Comparison of ENCODE assay signal across 8 mouse cellular contexts in genomic region chr4:121214793-121215304, GRCm38 (mm10). TPM values are rescaled to one million over a fixed set of nuclear protein-coding genes. Genes with fewer than 3 reads are reported as not detected.
DNase-seq lines count a peak whose midpoint lies in the region; ATAC-seq and TF ChIP-seq lines count a peak whose summit lies in the region.

TSS of gene Rlf (minus strand) at chr4:121215084.

- TF ChIP-seq POLR2A in bone marrow, adult 2 months (IDR thresholded peaks at IDR 0.05; ENCODE audit: borderline replicate concordance, control insufficient read depth, low read depth, low read length) = peak; percentile 86
- TF ChIP-seq POLR2A in limb, embryonic 14.5 days (IDR thresholded peaks at IDR 0.05; ENCODE audit: borderline replicate concordance, extremely low read depth, insufficient read depth, insufficient read length) = peak; percentile 93

- peak; percentile 95 for ATAC-seq in embryonic facial prominence, embryonic 15.5 days (ENCODE audit: insufficient number of reproducible peaks, low FRiP score, low TSS enrichment, low read depth)
- peak; percentile 98 for ATAC-seq in limb, embryonic 14.5 days (ENCODE audit: low FRiP score, low read depth)
- ATAC-seq in midbrain, postnatal 0 days (ENCODE audit: low FRiP score) = peak; percentile 97

- H3K9ac ChIP-seq in embryonic facial prominence, embryonic 15.5 days = peak within 1 kb of the TSS; percentile 92
- peak within 1 kb of the TSS; percentile 98 for H3K9ac ChIP-seq in limb, embryonic 14.5 days (ENCODE audit: low read depth, low read length, severe bottlenecking)
- peak within 1 kb of the TSS; percentile 92 for H3K9ac ChIP-seq in midbrain, postnatal 0 days (replicated peaks; ENCODE audit: low read length, poor library complexity, severe bottlenecking)

- H3K4me1 ChIP-seq in bone marrow, adult 2 months (ENCODE audit: control insufficient read depth, insufficient read depth, low read length) = peaks cover 2% of the 10 kb centered on the region
- peaks cover 20% of the 10 kb centered on the region for H3K4me1 ChIP-seq in embryonic facial prominence, embryonic 15.5 days
- H3K4me1 ChIP-seq in limb, embryonic 14.5 days (ENCODE audit: control insufficient read depth, insufficient read depth, low read length) = peaks cover 13% of the 10 kb centered on the region
- peaks cover 9% of the 10 kb centered on the region for H3K4me1 ChIP-seq in midbrain, postnatal 0 days (ENCODE audit: insufficient read depth, low read length)

- peak; percentile 94 for DNase-seq in 416B (ENCODE audit: low read depth)
- peak; percentile 98 for DNase-seq in heart, adult 8-10 months (ENCODE audit: low spot score)
- DNase-seq in kidney, adult 9 months = peak; percentile 99
- peak; percentile 97 for DNase-seq in limb, embryonic 14.5 days (ENCODE audit: low spot score)
- DNase-seq in midbrain, postnatal 0 days (ENCODE audit: low spot score) = peak; percentile 98
- peak; percentile 98 to 99 for DNase-seq in spleen, postnatal 14 days (ENCODE audit: low spot score in 2 of 2)

- H3K9me3 ChIP-seq in embryonic facial prominence, embryonic 15.5 days (replicated peaks) = no peaks in the 10 kb centered on the region
- no peaks in the 10 kb centered on the region for H3K9me3 ChIP-seq in limb, embryonic 14.5 days (ENCODE audit: control insufficient read depth, low read length)
- H3K9me3 ChIP-seq in midbrain, postnatal 0 days (ENCODE audit: low read length) = no peaks in the 10 kb centered on the region

- peak within 1 kb of the TSS; percentile 89 for H3K4me3 ChIP-seq in bone marrow, adult 2 months (replicated peaks; ENCODE audit: control insufficient read depth, low read depth, low read length)
- peak within 1 kb of the TSS; percentile 93 for H3K4me3 ChIP-seq in embryonic facial prominence, embryonic 15.5 days (replicated peaks)
- peak within 1 kb of the TSS; percentile 93 for H3K4me3 ChIP-seq in limb, embryonic 14.5 days (replicated peaks; ENCODE audit: low read length)
- H3K4me3 ChIP-seq in midbrain, postnatal 0 days (ENCODE audit: low read depth, low read length) = peak within 1 kb of the TSS; percentile 98

- TF ChIP-seq CTCF in bone marrow, adult 2 months (IDR thresholded peaks at IDR 0.05; ENCODE audit: control insufficient read depth, insufficient read depth, low read length) = no peak; the same call in 1 of the 2 replicates
- no peak for TF ChIP-seq CTCF in midbrain, postnatal 0 days (IDR thresholded peaks at IDR 0.05)

- no peaks in the 10 kb centered on the region for H3K36me3 ChIP-seq in embryonic facial prominence, embryonic 15.5 days
- no peaks in the 10 kb centered on the region for H3K36me3 ChIP-seq in limb, embryonic 14.5 days (ENCODE audit: control insufficient read depth, insufficient read depth, low read length)
- no peaks in the 10 kb centered on the region for H3K36me3 ChIP-seq in midbrain, postnatal 0 days (ENCODE audit: insufficient read depth, low read length)

- no peaks in the 10 kb centered on the region; the same call in 1 of the 2 replicates for H3K27me3 ChIP-seq in embryonic facial prominence, embryonic 15.5 days
- no peaks in the 10 kb centered on the region for H3K27me3 ChIP-seq in limb, embryonic 14.5 days (ENCODE audit: control insufficient read depth, insufficient read depth, low read length)
- no peaks in the 10 kb centered on the region for H3K27me3 ChIP-seq in midbrain, postnatal 0 days (ENCODE audit: insufficient read depth, low read length)

- peak within 1 kb of the TSS; percentile 83 for H3K27ac ChIP-seq in bone marrow, adult 2 months (ENCODE audit: control insufficient read depth, insufficient read depth, low read depth, low read length, poor library complexity)
- peak within 1 kb of the TSS; percentile 93 for H3K27ac ChIP-seq in embryonic facial prominence, embryonic 15.5 days (replicated peaks)
- H3K27ac ChIP-seq in limb, embryonic 14.5 days (replicated peaks; ENCODE audit: low read depth, low read length) = peak within 1 kb of the TSS; percentile 87
- H3K27ac ChIP-seq in midbrain, postnatal 0 days (ENCODE audit: low read depth, low read length) = peak within 1 kb of the TSS; percentile 88

- H3K4me2 ChIP-seq in embryonic facial prominence, embryonic 15.5 days (replicated peaks) = peak within 1 kb of the TSS; percentile 66
- H3K4me2 ChIP-seq in limb, embryonic 14.5 days (replicated peaks; ENCODE audit: low read depth, low read length, severe bottlenecking) = peak within 1 kb of the TSS; percentile 84
- H3K4me2 ChIP-seq in midbrain, postnatal 0 days (ENCODE audit: low read depth, low read length, poor library complexity, severe bottlenecking) = peak within 1 kb of the TSS; percentile 76

- WGBS in bone marrow, adult 2 months = under 1% methylated on average over 48 of the region's 48 CpGs
- WGBS in embryonic facial prominence, embryonic 15.5 days = under 1% methylated on average over 48 of the region's 48 CpGs
- WGBS in limb, embryonic 14.5 days = under 1% methylated on average over 43 of the region's 48 CpGs
- under 1% methylated on average over 39 of the region's 48 CpGs for WGBS in midbrain, postnatal 0 days

RNA-seq across cellular contexts. Expression of gene Rlf, which starts in this region (rescaled TPM):
- 10.4 and 16.9 TPM in 2 replicates for polyA plus RNA-seq in bone marrow, adult 2 months (2011; ENCODE audit: insufficient read depth, insufficient read length, low replicate concordance, missing spikeins)
- 27.0 and 27.4 TPM in 2 replicates for polyA plus RNA-seq in embryonic facial prominence, embryonic 15.5 days (2015; fragmentation: Nextera tagmentation; extraction: Ambion mirVana)
- 1 to 10 TPM; 9.0 to 9.7 (median 9.5) TPM for total RNA-seq in heart, adult 8-10 months (2022)
- 14.6 and 17.7 TPM in 2 replicates for polyA plus RNA-seq in limb, embryonic 14.5 days (2012; rRNA removed)
- polyA plus RNA-seq in limb, embryonic 14.5 days (2014; fragmentation: Nextera tagmentation; extraction: Ambion mirVana) = 19.5 and 21.5 TPM in 2 replicates
- 32.1 and 40.8 TPM in 2 replicates for total RNA-seq in midbrain, postnatal 0 days (2014; rRNA removed)
- polyA plus RNA-seq in midbrain, postnatal 0 days (2015; fragmentation: Nextera tagmentation; extraction: Ambion mirVana) = 14.9 and 19.4 TPM in 2 replicates

Comparison
In these comparisons a context has a peak if more than half of its experiments do, and no peak if none do; other contexts are left out.
1. Peak in every context shown above with its lines: DNase-seq, ATAC-seq, H3K4me3 ChIP-seq and H3K27ac ChIP-seq.